Mouse (Mus musculus) liver, adult 2 months (tissue): Measurements from ENCODE around the gene Ugt2b34.

ENCODE experiments used
- CTCF ChIP-seq: fragments of 200-500 bp; IDR thresholded peaks from 2 replicates; pipeline ENCODE4 v1.5.1; 2011; ENCODE audit warnings: low read depth, low read length, control low read depth
- POLR2A ChIP-seq: fragments of 200-500 bp; IDR thresholded peaks from 2 replicates; pipeline ENCODE4 v1.6.1; 2011; ENCODE audit warnings: low read length, control low read depth; ENCODE audit not compliant: insufficient read depth; ENCODE audit errors: extremely low read depth

- TF ChIP-seq CTCF (no peak), POLR2A (no peak)
Observed at GRCm38 (mm10) chr5:86889933-86890332, 16.8 kb downstream of the Ugt2b34 start.
